Comparison of ENCODE assay signal across 9 mouse cellular contexts in genomic region chr14:48367006-48367405, GRCm38 (mm10).
DNase-seq lines count a peak whose midpoint lies in the region; ATAC-seq and TF ChIP-seq lines count a peak whose summit lies in the region.
"Had no signal": no experiment of that assay in that cellular context is flagged by ENCODE, and none has a peak within 500 bp of the region (broad histone marks: within the 10 kb centered on the region; RNA-seq: fewer than 3 reads in every experiment).

No protein-coding gene starts in this region.

- H3K9ac ChIP-seq in kidney, embryonic 15.5 days, result no peak overlapping the region
- no peak overlapping the region for H3K9ac ChIP-seq in forebrain, embryonic 14.5 days (ENCODE audit: low read length)
- no peak overlapping the region for H3K9ac ChIP-seq in hindbrain, postnatal 0 days (replicated peaks; ENCODE audit: low read length)
- H3K9ac ChIP-seq: stomach, embryonic 15.5 days had no signal

- TF ChIP-seq CTCF in hindbrain, postnatal 0 days (IDR thresholded peaks at IDR 0.05; ENCODE audit: low read depth), result peak; percentile 87

- 14% methylated on average over 7 of the region's 7 CpGs for WGBS in kidney, embryonic 15.5 days
- WGBS in forebrain, embryonic 14.5 days, result 15% methylated on average over 7 of the region's 7 CpGs
- WGBS in hindbrain, postnatal 0 days, result 11% methylated on average over 7 of the region's 7 CpGs

- peaks cover 20% of the 10 kb centered on the region; the same call in 1 of the 2 replicates for H3K27me3 ChIP-seq in kidney, embryonic 15.5 days
- H3K27me3 ChIP-seq in forebrain, embryonic 14.5 days (replicated peaks; ENCODE audit: control insufficient read depth, insufficient read depth, low read length), result no peaks in the 10 kb centered on the region
- H3K27me3 ChIP-seq in hindbrain, postnatal 0 days (ENCODE audit: insufficient read depth, low read length), result no peaks in the 10 kb centered on the region
- H3K27me3 ChIP-seq: stomach, embryonic 15.5 days had no signal

- DNase-seq in kidney, adult 18-20 months, result peak; percentile 81
- peak; percentile 6 for DNase-seq in c-Kit-negative CD71-positive TER-119-positive erythroid progenitor cells, embryonic 14.5 days (ENCODE audit: low read depth, low spot score)
- peak; percentile 91 for DNase-seq in forebrain, embryonic 14.5 days (ENCODE audit: low spot score)
- DNase-seq in hindbrain, postnatal 0 days (ENCODE audit: low spot score), result peak; percentile 88
- DNase-seq in left cerebral cortex, postnatal 25 days (ENCODE audit: low spot score in 2 of 2), result peak; percentile 88 to 92
- peak; percentile 39 for DNase-seq in ovary, postnatal 10 days (ENCODE audit: low spot score)
- peak; percentile 71 for DNase-seq in thymus, postnatal 25 days

- H3K4me3 ChIP-seq in kidney, embryonic 15.5 days (replicated peaks), result no peak overlapping the region
- H3K4me3 ChIP-seq in forebrain, embryonic 14.5 days (ENCODE audit: low read depth, low read length), result no peak overlapping the region
- no peak overlapping the region for H3K4me3 ChIP-seq in hindbrain, postnatal 0 days (ENCODE audit: low read length)
- H3K4me3 ChIP-seq: stomach, embryonic 15.5 days had no signal

- H3K4me2 ChIP-seq in kidney, embryonic 15.5 days, result no peak overlapping the region
- H3K4me2 ChIP-seq in forebrain, embryonic 14.5 days (ENCODE audit: low read length), result no peak overlapping the region
- no peak overlapping the region for H3K4me2 ChIP-seq in hindbrain, postnatal 0 days (ENCODE audit: low read depth, low read length)
- H3K4me2 ChIP-seq: stomach, embryonic 15.5 days had no signal

- H3K9me3 ChIP-seq in kidney, embryonic 15.5 days (replicated peaks), result no peaks in the 10 kb centered on the region
- no peaks in the 10 kb centered on the region for H3K9me3 ChIP-seq in forebrain, embryonic 14.5 days (replicated peaks; ENCODE audit: control insufficient read depth, low read length)
- no peaks in the 10 kb centered on the region for H3K9me3 ChIP-seq in hindbrain, postnatal 0 days (ENCODE audit: low read length)
- H3K9me3 ChIP-seq: stomach, embryonic 15.5 days had no signal

- H3K36me3 ChIP-seq in kidney, embryonic 15.5 days, result no peaks in the 10 kb centered on the region
- H3K36me3 ChIP-seq in forebrain, embryonic 14.5 days (ENCODE audit: control insufficient read depth, insufficient read depth, low read length), result no peaks in the 10 kb centered on the region
- H3K36me3 ChIP-seq in hindbrain, postnatal 0 days (ENCODE audit: insufficient read depth, low read length), result no peaks in the 10 kb centered on the region
- H3K36me3 ChIP-seq: stomach, embryonic 15.5 days had no signal

- intact Hi-C loops in left cerebral cortex, postnatal 25 days (cut with DNase I), result loop anchor here (2.0 kb wide), 1 partner anchor 786 kb away; no protein-coding TSS in a partner anchor

- no peaks in the 10 kb centered on the region for H3K4me1 ChIP-seq in kidney, embryonic 15.5 days
- H3K4me1 ChIP-seq in forebrain, embryonic 14.5 days (ENCODE audit: control insufficient read depth, insufficient read depth, low read length), result no peaks in the 10 kb centered on the region
- H3K4me1 ChIP-seq in hindbrain, postnatal 0 days (ENCODE audit: insufficient read depth, low read length), result no peaks in the 10 kb centered on the region
- H3K4me1 ChIP-seq: stomach, embryonic 15.5 days had no signal

- no peak overlapping the region for H3K27ac ChIP-seq in kidney, embryonic 15.5 days
- no peak overlapping the region for H3K27ac ChIP-seq in forebrain, embryonic 14.5 days (ENCODE audit: low read depth, low read length)
- H3K27ac ChIP-seq in hindbrain, postnatal 0 days, result no peak overlapping the region
- H3K27ac ChIP-seq: stomach, embryonic 15.5 days had no signal

- ATAC-seq in kidney, embryonic 15.5 days (replicated peaks; ENCODE audit: low FRiP score), result no peak
- ATAC-seq in forebrain, embryonic 14.5 days, result peak; percentile 40; the same call in 1 of the 2 replicates
- ATAC-seq in hindbrain, postnatal 0 days, result no peak

Comparison
In these comparisons a context has a peak if more than half of its experiments do, and no peak if none do; other contexts are left out.
1. DNase-seq: peak in every context shown above with its lines; median percentile 91 in forebrain, embryonic 14.5 days; 90 in left cerebral cortex, postnatal 25 days; 88 in hindbrain, postnatal 0 days; 81 in kidney, adult 18-20 months; 71 in thymus, postnatal 25 days; 39 in ovary, postnatal 10 days; 6 in c-Kit-negative CD71-positive TER-119-positive erythroid progenitor cells, embryonic 14.5 days.